Mouse (Mus musculus): Measurements from ENCODE around the gene Flot2.

Flot2 gene

GRCm38 (mm10) chr11:78104501-78104900, 66.8 kb downstream of the Flot2 start:
- no peak for DNase-seq
